Mouse (Mus musculus) granulocyte monocyte progenitor cell, adult 5-6 weeks (primary cell): ENCODE results near the gene Fcgrt. TPM values are rescaled to one million over a fixed set of nuclear protein-coding genes. Genes with fewer than 3 reads are reported as not detected.

Source experiments
- ATAC-seq: replicated peaks from 2 replicates; pipeline ENCODE4 v1.8.0; 2016; ENCODE audit warnings: mild to moderate bottlenecking, moderate TSS enrichment, inconsistent platforms; ENCODE audit not compliant: poor library complexity, severe bottlenecking
- total RNA-seq, 2 experiments: library from RNA; stranded (forward) in 1 of 2; stranded (reverse) in 1 of 2; fragments of 200-712, 200-1000 nt in 1 of 2; fragments of >200 nt in 1 of 2; fragmentation: Nextera tagmentation in 1 of 2; gene quantifications; 2 replicates each; pipeline ENCODE4 v1.2.3; 2014 to 2017

The Fcgrt gene
- total RNA-seq, 2 experiments from 2014 or later = 2.1 to 3.6 TPM

DNA sequence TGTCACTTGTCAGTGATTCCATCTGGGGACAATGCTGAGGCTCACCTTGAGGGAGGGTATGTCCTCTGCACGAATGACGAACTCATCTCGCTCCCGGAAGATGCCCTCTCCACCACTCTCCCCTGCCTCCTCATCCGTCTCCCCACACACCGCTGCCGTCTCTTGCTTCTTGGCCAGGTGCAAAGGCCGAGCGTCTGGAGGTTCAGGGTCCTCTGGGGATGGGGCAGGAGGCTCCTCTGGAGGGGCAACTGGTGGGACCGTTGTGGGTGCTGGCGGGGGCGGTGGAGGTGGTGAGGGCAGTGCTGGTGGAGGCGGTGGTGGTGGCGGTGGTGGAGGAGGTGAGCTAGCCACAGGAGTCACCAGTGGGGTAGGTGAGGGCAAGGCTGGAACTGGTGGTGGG is 60.3 kb downstream of the Fcgrt start:
- no peak for ATAC-seq

Other genes starting within 250 kb of the Fcgrt start
Only the 30 nearest of the 33 such genes appear.
- 26.7 and 51.2 TPM in 2 replicates for gene Med25, start 211.1 kb downstream of the Fcgrt start, total RNA-seq (2014; fragmentation: Nextera tagmentation)
- gene Med25, start 211.1 kb downstream of the Fcgrt start, total RNA-seq (2017) = 9.2 and 15.6 TPM in 2 replicates
- gene Fuz, start 207.8 kb downstream of the Fcgrt start, total RNA-seq (2014; fragmentation: Nextera tagmentation) = 13.6 TPM in 2 replicates
- gene Fuz, start 207.8 kb downstream of the Fcgrt start, total RNA-seq (2017) = 16.5 and 18.0 TPM in 2 replicates
- gene Ap2a1, start 174.4 kb downstream of the Fcgrt start, total RNA-seq (2014; fragmentation: Nextera tagmentation) = 40.8 and 84.2 TPM in 2 replicates
- gene Ap2a1, start 174.4 kb downstream of the Fcgrt start, total RNA-seq (2017) = 28.6 and 30.1 TPM in 2 replicates
- gene Tsks, start 160.6 kb downstream of the Fcgrt start, total RNA-seq (2014; fragmentation: Nextera tagmentation) = not detected in 2 replicates
- 0.17 TPM in 1 of 2 replicates, not detected in the other for gene Tsks, start 160.6 kb downstream of the Fcgrt start, total RNA-seq (2017)
- gene Cpt1c, start 129.0 kb downstream of the Fcgrt start, total RNA-seq (2014; fragmentation: Nextera tagmentation) = not detected in 2 replicates
- gene Cpt1c, start 129.0 kb downstream of the Fcgrt start, total RNA-seq (2017) = not detected in 2 replicates
- 104 and 115 TPM in 2 replicates for gene Prmt1, start 117.3 kb downstream of the Fcgrt start, total RNA-seq (2014; fragmentation: Nextera tagmentation)
- gene Prmt1, start 117.3 kb downstream of the Fcgrt start, total RNA-seq (2017) = 138 and 190 TPM in 2 replicates
- 76.6 and 105 TPM in 2 replicates for gene Irf3, start 106.2 kb downstream of the Fcgrt start, total RNA-seq (2014; fragmentation: Nextera tagmentation)
- 87.5 and 88.9 TPM in 2 replicates for gene Irf3, start 106.2 kb downstream of the Fcgrt start, total RNA-seq (2017)
- 19.4 and 57.9 TPM in 2 replicates for gene Bcl2l12, start 105.1 kb downstream of the Fcgrt start, total RNA-seq (2014; fragmentation: Nextera tagmentation)
- 18.4 and 32.9 TPM in 2 replicates for gene Bcl2l12, start 105.1 kb downstream of the Fcgrt start, total RNA-seq (2017)
- 28.6 and 29.8 TPM in 2 replicates for gene Scaf1, start 87.5 kb downstream of the Fcgrt start, total RNA-seq (2014; fragmentation: Nextera tagmentation)
- 15.7 and 17.8 TPM in 2 replicates for gene Scaf1, start 87.5 kb downstream of the Fcgrt start, total RNA-seq (2017)
- gene Rras, start 85.9 kb downstream of the Fcgrt start, total RNA-seq (2014; fragmentation: Nextera tagmentation) = 2.3 and 7.8 TPM in 2 replicates
- 1.0 and 1.4 TPM in 2 replicates for gene Rras, start 85.9 kb downstream of the Fcgrt start, total RNA-seq (2017)
- 21.1 and 29.6 TPM in 2 replicates for gene Prr12, start 51.0 kb downstream of the Fcgrt start, total RNA-seq (2014; fragmentation: Nextera tagmentation)
- 1.7 and 4.1 TPM in 2 replicates for gene Prr12, start 51.0 kb downstream of the Fcgrt start, total RNA-seq (2017)
- gene Nosip, start 41.4 kb downstream of the Fcgrt start, total RNA-seq (2014; fragmentation: Nextera tagmentation) = 42.2 and 57.2 TPM in 2 replicates
- gene Nosip, start 41.4 kb downstream of the Fcgrt start, total RNA-seq (2017) = 49.4 and 63.1 TPM in 2 replicates
- 6.8 and 9.4 TPM in 2 replicates for gene Prrg2, start 41.2 kb downstream of the Fcgrt start, total RNA-seq (2014; fragmentation: Nextera tagmentation)
- gene Prrg2, start 41.2 kb downstream of the Fcgrt start, total RNA-seq (2017) = 4.8 and 5.3 TPM in 2 replicates
- 2.2 and 11.6 TPM in 2 replicates for gene Rcn3, start 11.6 kb downstream of the Fcgrt start, total RNA-seq (2014; fragmentation: Nextera tagmentation)
- 4.1 and 7.0 TPM in 2 replicates for gene Rcn3, start 11.6 kb downstream of the Fcgrt start, total RNA-seq (2017)
- gene Rps11, start 20.6 kb upstream of the Fcgrt start, total RNA-seq (2014; fragmentation: Nextera tagmentation) = 3,834 and 4,027 TPM in 2 replicates
- 963 and 1,110 TPM in 2 replicates for gene Rps11, start 20.6 kb upstream of the Fcgrt start, total RNA-seq (2017)
- gene Rpl13a, start 24.9 kb upstream of the Fcgrt start, total RNA-seq (2014; fragmentation: Nextera tagmentation) = 3,523 and 3,605 TPM in 2 replicates
- gene Rpl13a, start 24.9 kb upstream of the Fcgrt start, total RNA-seq (2017) = 3,792 and 4,750 TPM in 2 replicates
- gene Gm45713, start 32.4 kb upstream of the Fcgrt start, total RNA-seq (2014; fragmentation: Nextera tagmentation) = not detected in 2 replicates
- 0.10 and 0.13 TPM in 2 replicates for gene Gm45713, start 32.4 kb upstream of the Fcgrt start, total RNA-seq (2017)
- 7.4 and 8.2 TPM in 2 replicates for gene Flt3l, start 32.6 kb upstream of the Fcgrt start, total RNA-seq (2014; fragmentation: Nextera tagmentation)
- gene Flt3l, start 32.6 kb upstream of the Fcgrt start, total RNA-seq (2017) = 2.3 and 5.7 TPM in 2 replicates
- gene Pih1d1, start 50.5 kb upstream of the Fcgrt start, total RNA-seq (2014; fragmentation: Nextera tagmentation) = 74.2 and 91.6 TPM in 2 replicates
- gene Pih1d1, start 50.5 kb upstream of the Fcgrt start, total RNA-seq (2017) = 48.8 and 58.4 TPM in 2 replicates
- gene Aldh16a1, start 50.7 kb upstream of the Fcgrt start, total RNA-seq (2014; fragmentation: Nextera tagmentation) = 53.4 and 59.8 TPM in 2 replicates
- gene Aldh16a1, start 50.7 kb upstream of the Fcgrt start, total RNA-seq (2017) = 31.2 and 42.5 TPM in 2 replicates
- 0.17 TPM in 1 of 2 replicates, not detected in the other for gene Slc17a7, start 60.1 kb upstream of the Fcgrt start, total RNA-seq (2014; fragmentation: Nextera tagmentation)
- not detected in 2 replicates for gene Slc17a7, start 60.1 kb upstream of the Fcgrt start, total RNA-seq (2017)
- gene Gfy, start 75.7 kb upstream of the Fcgrt start, total RNA-seq (2014; fragmentation: Nextera tagmentation) = not detected in 2 replicates
- gene Gfy, start 75.7 kb upstream of the Fcgrt start, total RNA-seq (2017) = not detected in 2 replicates
- not detected in 2 replicates for gene Pth2, start 77.1 kb upstream of the Fcgrt start, total RNA-seq (2014; fragmentation: Nextera tagmentation)
- not detected in 2 replicates for gene Pth2, start 77.1 kb upstream of the Fcgrt start, total RNA-seq (2017)
- not detected in 2 replicates for gene Ccdc155, start 101.0 kb upstream of the Fcgrt start, total RNA-seq (2014; fragmentation: Nextera tagmentation)
- 0.26 and 0.67 TPM in 2 replicates for gene Ccdc155, start 101.0 kb upstream of the Fcgrt start, total RNA-seq (2017)
- gene Dkkl1, start 108.3 kb upstream of the Fcgrt start, total RNA-seq (2014; fragmentation: Nextera tagmentation) = 2.3 and 9.5 TPM in 2 replicates
- 0.77 TPM in 1 of 2 replicates, not detected in the other for gene Dkkl1, start 108.3 kb upstream of the Fcgrt start, total RNA-seq (2017)
- 0.62 TPM in 1 of 2 replicates, not detected in the other for gene Tead2, start 111.9 kb upstream of the Fcgrt start, total RNA-seq (2014; fragmentation: Nextera tagmentation)
- gene Tead2, start 111.9 kb upstream of the Fcgrt start, total RNA-seq (2017) = not detected in 2 replicates
- 104 and 177 TPM in 2 replicates for gene Cd37, start 135.3 kb upstream of the Fcgrt start, total RNA-seq (2014; fragmentation: Nextera tagmentation)
- 59.5 and 69.2 TPM in 2 replicates for gene Cd37, start 135.3 kb upstream of the Fcgrt start, total RNA-seq (2017)
- not detected in 2 replicates for gene Slc6a16, start 137.2 kb upstream of the Fcgrt start, total RNA-seq (2014; fragmentation: Nextera tagmentation)
- gene Slc6a16, start 137.2 kb upstream of the Fcgrt start, total RNA-seq (2017) = not detected in 2 replicates
- not detected in 2 replicates for gene Slc6a21, start 173.7 kb upstream of the Fcgrt start, total RNA-seq (2014; fragmentation: Nextera tagmentation)
- not detected in 2 replicates for gene Slc6a21, start 173.7 kb upstream of the Fcgrt start, total RNA-seq (2017)
- gene Trpm4, start 229.9 kb upstream of the Fcgrt start, total RNA-seq (2014; fragmentation: Nextera tagmentation) = 5.4 and 6.3 TPM in 2 replicates
- 2.4 and 3.9 TPM in 2 replicates for gene Trpm4, start 229.9 kb upstream of the Fcgrt start, total RNA-seq (2017)